Mouse (Mus musculus): ENCODE measurements around the gene Zfp697. TPM values are rescaled to one million over a fixed set of nuclear protein-coding genes. Genes with fewer than 3 reads are reported as not detected.
"Not testable (repeated sequence)": the region's sequence is repeated elsewhere in the genome, so short reads cannot be mapped to it uniquely, and the experiment has no call there.

The Zfp697 gene
- total RNA-seq, 2 experiments from 2014 or later: 41.0 to 42.9 TPM

DNA sequence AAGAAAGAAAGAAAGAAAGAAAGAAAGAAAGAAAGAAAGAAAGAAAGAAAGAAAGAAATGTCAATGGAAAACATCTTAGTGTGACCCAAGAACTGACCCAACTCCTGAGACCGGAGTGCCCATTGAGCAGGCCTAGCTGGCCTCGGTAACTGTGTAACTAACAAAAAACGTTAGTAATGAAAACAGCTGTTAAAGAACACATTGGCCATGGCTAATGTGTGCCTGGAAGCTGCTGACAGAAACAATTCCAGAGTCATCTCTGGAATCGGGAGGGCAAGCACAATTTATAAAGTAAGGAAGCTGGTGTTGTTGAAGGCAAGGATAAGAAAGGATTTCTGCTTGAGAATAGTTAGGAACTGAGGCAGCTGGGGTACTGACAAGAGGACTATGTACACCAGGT lies 14.0 kb upstream of the Zfp697 start:
- DNase-seq: no peak
- intact Hi-C loops (cut with DNase I): no loop called here

DNA sequence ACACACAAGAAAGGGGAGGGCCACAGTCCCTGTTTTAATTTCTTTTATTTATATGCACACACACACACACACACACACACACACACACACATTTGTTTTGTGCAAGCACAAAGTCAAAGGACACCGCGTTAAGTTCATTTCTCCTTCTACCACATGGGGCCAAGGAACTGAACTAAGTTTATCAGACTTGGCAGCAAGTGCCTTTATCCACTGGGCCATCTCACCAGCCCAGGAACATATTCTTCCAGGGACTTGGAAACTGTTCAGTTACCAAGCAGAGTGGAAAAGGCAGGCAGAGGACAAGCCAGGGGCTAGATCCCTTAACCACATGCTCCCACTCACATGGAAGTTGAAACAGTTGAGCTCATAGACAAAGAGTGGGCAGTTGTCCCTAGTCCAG lies 13.5 kb upstream of the Zfp697 start:
- no peak for DNase-seq
- intact Hi-C loops (cut with DNase I): no loop called here

DNA sequence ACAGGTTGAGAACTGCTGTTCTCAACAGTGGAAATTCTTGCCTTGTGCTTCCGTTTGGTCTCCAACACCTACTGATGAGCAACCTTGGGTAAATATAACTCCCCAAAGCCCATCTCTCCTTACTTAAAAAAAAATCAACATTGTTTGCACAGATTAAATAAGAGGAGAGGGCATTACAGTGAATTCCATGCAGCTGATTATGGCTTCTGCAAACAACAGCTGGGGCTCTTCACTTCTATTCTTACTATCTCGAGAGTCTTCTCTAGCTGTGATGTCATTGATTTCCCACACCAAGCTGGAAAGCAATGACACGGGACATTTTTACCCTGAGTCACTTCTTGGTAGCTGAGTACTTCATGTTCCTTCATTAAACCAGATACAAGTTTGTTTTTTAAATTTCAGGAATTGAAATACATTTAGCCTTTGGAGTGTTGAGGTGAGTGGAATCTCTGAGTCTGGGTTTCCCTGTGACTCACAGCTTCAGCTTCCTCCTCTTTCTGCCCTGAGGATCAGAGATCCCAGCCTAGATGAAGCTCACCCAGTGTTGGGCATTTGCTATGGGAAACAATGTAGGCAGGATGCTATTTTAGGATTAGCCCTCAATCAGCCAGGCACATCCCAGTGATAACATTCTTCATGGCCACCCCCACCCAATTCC lies 8.1 kb upstream of the Zfp697 start:
- DNase-seq: no peak
- intact Hi-C loops (cut with DNase I): no loop called here

DNA sequence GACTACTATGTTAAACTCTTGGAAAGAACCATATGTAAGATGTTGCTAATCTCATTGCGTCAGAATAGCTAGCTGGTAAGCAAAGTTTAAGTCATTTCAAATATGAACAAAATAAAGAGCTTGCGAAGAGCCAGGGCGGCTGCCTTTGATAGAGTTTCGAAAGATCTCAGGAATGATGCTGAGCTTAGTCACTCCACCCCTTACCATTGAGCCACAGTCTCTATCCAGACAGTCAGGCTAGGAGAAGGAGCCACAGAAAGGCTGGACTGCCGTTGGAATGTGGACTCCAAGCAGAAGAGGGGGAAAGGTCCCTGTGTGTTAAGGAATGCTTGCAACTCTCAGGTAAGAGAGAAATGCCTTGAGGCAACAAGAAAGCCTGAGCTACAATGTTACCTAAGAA lies 7.3 kb upstream of the Zfp697 start:
- intact Hi-C loops (cut with DNase I): no loop called here
- DNase-seq: no peak

DNA sequence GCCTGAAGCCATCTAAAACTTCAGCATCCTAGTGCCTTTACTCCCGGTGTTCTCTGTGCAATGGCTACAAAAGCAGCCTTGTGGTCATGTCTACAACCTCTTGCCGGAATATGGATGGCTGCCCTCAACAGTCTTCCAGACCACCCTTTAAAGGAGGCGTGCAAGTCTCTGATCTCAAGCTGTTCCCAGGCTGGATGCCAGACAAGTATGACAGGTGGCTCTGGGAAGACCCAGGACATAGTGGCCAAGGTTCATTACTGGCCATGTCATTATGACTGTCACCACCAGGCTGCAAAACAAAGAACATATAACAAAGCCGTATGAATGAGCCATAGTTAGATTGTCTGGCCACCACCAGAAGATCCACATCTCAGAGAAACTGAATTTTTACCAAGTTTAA lies 4.0 kb upstream of the Zfp697 start:
- DNase-seq: peak; percentile 22
- intact Hi-C loops (cut with DNase I): no loop called here

DNA sequence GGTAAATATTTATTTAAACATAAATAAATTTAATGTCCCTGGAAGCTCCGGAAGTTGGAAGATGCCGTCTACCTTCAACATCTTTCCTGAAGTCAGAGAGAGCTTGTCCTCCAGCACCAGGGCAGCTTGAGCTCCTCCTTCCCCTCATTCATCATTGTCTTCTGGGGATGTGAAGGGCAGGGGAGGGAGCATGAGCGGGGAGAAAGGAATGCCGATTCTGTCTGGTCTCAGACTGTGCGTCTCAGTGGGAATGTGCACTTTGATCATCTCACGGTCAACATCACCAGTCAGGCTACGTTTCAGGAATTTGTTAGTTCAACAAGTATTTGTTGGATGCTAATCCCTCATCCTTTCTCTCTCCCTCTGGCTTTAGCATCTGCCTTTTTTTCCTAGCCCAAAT lies 3.0 kb upstream of the Zfp697 start:
- intact Hi-C loops (cut with DNase I): no loop called here
- DNase-seq: no peak

DNA sequence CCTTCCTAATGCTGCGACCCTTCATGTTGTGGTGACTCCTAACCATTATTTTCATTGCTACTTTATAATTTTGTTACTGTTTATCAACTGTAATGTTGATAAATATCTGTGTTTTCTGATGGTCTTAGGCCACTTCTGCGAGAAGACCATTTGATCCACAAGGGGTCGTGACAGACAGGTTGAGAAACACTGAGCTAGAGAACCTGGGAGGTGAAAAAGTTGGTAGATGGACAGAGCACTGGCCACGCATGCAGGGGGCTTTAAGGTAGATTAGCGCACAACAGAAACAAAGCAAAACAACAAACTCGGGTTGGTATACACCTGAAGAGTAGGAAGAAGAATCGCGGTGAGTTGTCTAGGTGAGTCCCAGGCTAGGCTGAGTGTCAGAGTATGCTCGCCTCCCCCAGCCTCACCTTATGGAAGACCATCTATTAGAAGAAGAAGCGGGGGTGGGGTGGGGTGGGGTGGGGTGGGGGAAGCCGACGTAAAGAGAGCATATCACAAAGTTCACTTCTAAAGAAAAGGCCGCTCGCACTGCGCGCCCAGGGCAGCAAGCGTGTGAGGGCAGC lies 500 bp upstream of the Zfp697 start:
- no peak for DNase-seq
- intact Hi-C loops (cut with DNase I): loop anchor here (5.0 kb wide), 1 partner anchor 51 kb away; no protein-coding TSS in a partner anchor

DNA sequence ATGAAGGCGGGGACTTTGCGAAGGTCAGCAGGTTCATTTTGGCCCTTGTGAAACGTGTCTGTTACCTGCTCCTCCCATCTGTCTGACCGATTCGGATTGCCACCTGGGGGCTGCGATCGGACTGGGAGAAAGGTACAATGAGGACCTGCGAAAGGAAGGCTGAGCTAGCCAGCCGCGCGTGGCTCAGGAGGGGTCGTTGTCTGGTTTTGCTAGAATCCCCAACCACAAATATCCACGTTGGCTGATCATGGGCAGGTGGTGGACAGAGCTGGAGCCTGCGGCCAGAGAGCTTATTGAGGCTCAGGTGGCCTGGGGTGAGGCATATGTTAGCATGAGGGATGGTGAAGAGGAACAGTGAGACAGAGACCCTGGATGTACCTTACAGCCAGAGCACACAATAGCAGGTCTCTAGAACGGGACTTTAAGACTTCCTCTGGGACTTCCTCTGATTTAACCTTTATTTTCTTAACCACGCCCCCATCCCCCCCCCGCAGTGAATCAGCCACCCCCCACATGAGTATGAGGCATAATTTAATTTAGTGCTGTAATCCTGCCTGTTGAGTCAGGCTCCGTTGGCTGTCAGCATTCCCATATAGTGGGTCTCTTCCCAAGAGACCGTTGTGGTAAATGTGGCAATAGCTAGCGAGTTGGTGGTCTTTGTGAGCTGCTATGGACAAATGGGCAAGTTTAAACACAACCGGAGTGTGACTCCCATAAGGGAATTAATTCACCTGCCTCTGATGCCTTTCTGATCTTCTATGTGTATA lies 946 bp downstream of the Zfp697 start:
- intact Hi-C loops (cut with DNase I): loop anchor here (5.0 kb wide), 1 partner anchor 49 kb away; no protein-coding TSS in a partner anchor

DNA sequence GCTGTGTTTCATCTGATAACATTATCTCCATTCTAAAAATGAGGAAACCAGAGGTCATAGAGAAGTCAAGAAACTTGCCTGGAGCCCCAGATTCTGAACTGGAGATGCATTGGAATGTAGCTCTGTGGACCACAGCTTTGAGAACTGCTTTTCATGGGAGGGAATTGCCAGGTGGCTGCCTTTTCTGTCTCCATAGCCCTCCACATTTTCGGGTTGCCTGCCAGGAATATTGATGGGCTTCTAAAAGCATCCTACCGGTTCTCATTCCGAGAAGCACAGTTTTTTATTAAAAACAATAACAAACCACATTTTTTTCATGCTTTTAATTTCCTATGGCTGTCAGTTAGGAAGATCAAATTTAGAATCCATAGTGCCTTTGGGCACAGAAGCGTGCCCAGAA lies 4.8 kb downstream of the Zfp697 start:
- intact Hi-C loops (cut with DNase I): no loop called here
- no peak for DNase-seq

More for the DNA sequence above, 946 bp downstream of the Zfp697 start:
- DNase-seq: no peak

DNA sequence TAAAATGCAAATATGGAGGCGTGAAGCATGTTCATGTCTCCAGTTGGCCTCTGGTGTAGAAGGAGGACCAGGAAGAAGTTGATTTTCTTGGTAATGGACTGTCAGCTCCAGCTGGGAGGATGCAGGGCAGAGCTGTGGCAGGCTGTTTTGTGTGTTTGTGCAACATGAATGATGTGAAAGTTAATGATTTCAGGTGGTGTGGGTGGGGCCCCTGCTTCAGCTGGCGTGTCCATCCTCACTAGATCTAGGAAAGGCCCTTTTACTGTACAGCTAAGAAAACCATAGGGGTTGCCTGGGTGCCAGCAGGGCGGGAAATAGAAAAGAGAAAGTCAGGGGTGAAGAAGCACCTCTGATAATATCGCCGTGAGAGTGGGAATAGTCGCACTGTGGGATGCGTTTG lies 5.5 kb downstream of the Zfp697 start:
- intact Hi-C loops (cut with DNase I): no loop called here
- no peak for DNase-seq

DNA sequence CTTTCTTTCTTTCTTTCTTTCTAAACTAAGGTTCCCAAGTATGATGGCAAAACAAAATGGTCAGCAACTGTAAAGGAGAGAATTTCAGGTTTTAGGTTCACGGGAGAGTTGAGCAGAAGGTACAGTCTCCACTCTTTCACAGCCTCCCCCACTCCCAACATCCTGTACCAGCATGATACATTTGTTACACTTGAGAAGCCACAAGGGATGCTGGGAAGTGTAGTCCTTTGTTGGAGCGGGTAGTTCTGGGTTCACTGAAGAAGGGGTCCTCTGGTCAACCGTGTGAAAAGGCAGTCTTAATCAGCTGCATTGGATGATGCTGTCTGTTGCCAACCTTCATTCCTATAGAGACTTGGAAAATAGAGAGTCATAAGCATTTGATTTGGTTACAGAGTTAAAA lies 7.0 kb downstream of the Zfp697 start:
- intact Hi-C loops (cut with DNase I): no loop called here
- DNase-seq: no peak

DNA sequence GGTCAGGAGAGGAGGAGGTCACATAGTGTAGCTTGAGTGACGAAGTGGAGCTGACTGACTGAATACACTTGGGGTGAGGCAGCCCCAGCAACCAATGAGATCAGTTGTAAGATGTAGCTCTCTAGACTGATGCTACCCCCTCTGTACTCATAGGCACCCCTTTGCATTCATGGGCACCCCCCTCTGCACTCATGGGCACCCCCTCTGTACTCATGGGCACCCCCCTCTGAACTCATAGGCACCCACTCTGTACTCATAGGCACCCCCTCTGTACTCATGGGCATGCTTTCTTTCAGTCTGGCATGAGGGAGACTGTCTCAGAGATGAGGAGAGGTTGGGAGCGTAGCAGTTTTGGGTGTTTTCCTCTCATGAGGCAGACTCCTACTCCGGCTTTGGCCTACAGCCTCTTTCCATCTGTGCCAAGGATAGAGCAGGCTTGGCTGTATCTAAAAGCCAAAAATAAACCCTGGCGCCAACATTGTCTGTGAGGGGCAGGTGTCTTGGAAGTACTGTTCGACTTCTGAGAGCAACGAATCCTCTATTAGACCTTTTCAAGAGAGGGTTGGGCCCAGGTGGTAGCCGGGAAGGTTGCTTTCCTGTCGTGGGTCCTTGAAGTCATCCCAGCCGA lies 22.1 kb downstream of the Zfp697 start:
- DNase-seq; intact Hi-C loops (cut with DNase I): not testable (repeated sequence)

DNA sequence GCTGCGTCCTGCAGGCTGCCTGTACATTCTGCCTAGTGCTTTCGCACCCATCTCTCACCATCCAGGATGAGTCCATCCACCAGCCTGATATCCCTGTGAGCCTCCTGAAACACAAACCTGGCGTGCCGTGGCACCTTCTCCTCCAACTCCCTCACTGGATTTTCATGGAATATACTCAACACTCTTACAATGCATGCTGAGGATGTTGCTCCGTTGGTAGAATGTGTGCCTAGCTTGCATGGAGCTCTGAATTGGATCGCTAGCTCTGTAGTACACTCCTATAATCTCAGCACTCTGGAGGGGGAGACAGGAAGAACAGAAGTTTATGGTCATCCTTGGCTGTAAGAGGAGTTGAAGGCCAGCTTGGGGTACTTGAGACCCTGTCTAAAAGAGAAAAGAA lies 23.6 kb downstream of the Zfp697 start:
- intact Hi-C loops (cut with DNase I); DNase-seq: not testable (repeated sequence)

DNA sequence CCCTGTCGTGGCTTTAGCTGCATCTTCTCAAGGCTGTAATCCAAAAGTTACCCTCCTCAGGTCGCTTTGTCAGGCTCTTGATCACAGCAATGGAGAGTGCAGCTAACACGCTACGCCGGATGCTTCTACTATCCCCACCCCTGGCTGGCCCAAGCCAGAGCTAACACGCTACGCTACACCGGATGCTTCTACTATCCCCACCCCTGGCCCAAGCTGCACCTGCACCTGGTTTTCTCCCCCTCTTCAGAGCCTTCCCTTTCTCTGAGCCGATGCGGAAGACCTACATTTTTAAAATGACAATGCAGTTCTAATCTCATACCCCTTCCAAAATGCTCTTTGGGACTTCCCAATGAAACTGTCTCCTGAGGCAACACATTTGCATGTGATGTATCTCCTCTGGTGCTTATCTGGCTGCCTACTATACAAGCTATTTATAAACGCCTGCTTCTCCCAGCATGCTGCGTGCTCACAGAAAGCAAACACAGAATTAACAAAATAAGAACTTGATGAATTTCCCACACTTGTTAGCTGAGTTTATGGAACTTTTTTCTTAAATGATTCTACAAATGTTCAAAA lies 24.4 kb downstream of the Zfp697 start:
- intact Hi-C loops (cut with DNase I); DNase-seq: not testable (repeated sequence)

DNA sequence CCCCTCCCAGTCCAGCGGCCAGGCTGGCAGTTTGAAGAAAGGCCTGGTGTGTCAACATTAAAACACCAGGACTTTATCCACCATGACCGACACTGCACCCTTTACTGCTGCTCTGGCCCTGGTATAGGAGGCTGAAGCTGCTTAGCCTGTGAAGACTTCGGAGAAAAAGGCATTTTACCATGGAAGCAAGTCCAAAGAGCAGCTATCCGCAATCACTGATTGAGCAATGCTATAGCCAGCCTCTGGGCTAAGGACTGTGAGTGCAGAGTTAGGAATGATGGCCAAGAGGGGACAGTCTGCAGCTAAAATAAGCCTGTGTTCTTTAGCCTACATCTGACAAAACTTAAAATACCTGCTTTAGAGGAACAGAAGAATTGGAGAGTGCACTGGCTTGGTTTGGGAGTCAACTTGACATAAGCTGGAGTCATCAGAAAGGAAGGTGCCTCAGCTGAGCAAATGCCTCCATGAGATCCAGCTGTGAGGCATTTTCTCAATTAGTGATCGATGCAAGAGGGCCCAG lies 25.1 kb downstream of the Zfp697 start:
- DNase-seq; intact Hi-C loops (cut with DNase I): not testable (repeated sequence)

DNA sequence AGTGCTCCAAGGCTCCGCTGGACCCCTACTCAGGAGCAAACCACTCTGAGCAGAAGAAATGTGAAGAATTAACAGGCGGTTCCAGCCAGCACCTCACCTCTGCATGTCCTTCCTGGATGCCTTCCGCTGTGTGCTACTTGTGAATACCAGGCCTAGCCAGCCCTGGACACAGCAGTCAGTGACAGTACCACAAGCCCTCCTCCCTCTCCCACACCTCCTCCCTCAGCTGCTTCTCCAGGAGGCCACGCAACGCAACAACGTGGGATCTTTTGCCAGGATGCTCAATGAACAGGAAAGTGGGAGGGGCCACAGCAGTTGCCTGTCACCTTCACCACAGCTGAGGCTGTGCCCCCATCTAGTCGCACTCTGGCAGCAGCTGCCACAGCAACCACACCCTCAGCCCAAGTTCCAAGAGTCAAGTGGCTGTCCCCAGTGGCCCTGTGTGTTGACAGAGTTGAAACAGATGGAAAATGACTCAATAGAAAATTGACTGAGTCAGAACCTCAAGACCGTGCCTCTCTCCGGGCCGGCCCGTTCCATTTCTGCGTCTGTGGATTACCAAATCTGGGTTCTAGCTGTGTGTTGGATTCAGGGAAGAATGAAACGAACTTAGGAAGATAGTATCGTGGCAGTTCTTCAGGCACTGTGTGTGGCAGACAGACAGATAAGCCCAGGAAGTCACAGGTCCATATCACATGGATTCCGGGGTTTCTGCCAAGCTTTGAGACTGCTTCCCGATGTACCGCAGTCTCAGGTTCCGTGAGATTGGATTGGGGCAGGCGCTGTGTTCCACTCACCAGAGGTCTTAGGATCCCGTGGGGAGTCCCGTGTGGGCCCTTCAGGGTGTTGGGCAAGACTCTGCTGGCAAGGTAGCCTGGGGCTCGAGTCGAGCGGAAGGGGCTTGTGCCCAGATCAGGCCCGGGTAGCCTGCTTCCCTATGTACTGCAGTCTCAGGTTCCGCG lies 28.6 kb downstream of the Zfp697 start:
- DNase-seq: not testable (repeated sequence)

DNA sequence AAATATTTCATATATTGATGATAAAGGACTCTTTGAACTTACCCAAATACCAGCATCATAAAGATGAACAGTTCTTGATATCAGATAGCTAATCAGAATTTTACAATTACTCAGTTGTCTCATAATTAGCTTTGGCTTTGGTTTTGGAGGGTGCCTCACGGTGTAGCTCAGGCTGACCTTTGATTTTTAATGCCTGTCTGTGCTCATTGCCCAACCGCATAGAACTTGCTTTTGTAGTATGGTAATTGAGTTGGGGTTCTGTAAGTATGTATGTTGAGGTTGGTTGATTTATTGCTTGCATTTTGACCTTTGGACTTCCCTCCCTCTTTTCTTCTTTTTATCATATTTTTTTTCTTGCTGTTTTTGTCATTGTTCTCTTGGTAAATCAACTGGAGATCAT lies 31.5 kb downstream of the Zfp697 start:
- DNase-seq: no peak

More for the DNA sequence above, 28.6 kb downstream of the Zfp697 start:
- intact Hi-C loops (cut with DNase I): not testable (repeated sequence)

DNA sequence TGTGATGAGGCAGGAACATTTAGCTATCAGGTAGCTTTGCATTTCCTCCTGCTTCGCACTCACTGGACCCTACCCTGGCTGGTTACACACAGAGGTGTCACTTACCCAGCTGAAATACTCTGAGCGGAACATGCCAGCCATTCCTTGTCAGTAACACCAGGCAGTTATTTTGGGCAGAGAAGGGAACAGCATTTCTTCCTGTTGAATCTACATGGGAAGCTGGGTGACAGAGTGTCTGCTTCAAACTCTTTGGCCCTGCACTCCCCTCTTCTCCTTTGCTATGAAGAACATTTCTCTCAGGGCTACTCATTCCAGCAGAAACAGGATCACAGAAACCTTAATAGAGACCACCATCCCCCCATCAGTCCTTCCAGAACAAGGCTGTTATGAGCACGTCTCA lies 32.0 kb downstream of the Zfp697 start:
- intact Hi-C loops (cut with DNase I): no loop called here
- no peak for DNase-seq

More for the DNA sequence above, 31.5 kb downstream of the Zfp697 start:
- intact Hi-C loops (cut with DNase I): no loop called here

DNA sequence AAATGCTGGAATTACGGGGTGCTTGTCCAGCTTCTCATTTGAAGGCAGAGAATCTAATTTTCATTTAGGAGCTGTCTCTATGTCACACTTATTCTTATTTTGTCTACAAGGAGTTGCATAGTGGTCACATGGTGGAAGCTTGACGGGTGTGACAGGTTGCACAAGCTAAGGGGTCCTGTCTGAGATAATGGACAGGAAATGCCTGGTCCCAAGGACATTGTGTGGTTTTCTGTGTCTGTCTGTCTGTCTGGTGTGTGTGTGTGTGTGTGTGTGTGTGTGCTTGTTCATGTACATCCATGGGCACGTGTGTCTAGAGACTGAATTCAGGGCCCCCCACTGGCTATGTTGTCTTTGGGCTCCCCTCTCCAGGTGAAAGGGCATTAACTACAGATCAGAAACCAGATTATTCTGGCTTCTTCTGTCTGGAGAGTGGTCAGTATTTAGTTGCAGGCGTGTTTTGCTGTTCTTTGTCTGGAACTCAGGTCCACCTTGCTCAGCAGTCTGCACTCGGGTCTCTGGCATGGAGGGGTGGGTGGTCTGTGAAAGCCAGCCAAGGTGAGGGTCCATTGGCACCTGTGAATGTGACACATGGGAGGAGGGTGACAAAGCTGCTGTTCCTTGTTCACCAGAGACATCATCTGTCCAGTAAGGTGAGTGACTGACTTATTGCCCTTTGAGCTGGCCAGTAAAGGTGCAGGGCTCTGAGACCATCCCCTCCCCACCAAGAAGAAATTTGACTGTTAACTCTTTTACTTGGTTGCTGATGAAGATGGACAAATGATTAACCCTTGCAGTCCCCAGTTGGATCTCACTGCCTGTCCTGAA lies 34.4 kb downstream of the Zfp697 start:
- DNase-seq: no peak
- intact Hi-C loops (cut with DNase I): no loop called here
